Mouse (Mus musculus): ENCODE results near the gene Foxred2. TPM values are rescaled to one million over a fixed set of nuclear protein-coding genes. Genes with fewer than 3 reads are reported as not detected.

Gene Foxred2
- polyA plus RNA-seq, 1 experiment from 2014 or later: 12.3 TPM

DNA sequence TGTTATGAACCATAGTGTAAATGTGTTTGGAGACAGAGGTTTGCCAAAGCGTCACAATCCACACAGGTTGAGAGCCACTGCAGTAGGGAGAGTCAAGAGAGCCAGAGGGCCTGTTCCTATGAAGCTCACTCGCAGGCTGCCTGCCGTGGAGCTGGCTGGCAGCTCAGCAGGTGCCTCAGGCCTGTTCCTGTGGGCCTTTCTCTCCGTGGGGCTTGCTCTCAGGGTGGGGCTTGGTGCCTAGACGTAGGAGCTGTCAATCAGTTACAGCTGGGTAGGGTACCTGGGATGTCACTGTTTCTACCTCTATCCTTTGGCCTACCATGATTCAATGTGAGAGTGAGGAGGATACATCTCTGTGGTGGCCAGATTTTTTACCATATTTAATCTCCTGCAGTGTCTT lies 21.6 kb downstream of the Foxred2 start:
- no peaks in the 10 kb centered on the region for H3K27me3 ChIP-seq (replicated peaks; ENCODE audit: control insufficient read depth, insufficient read depth, low read length)

DNA sequence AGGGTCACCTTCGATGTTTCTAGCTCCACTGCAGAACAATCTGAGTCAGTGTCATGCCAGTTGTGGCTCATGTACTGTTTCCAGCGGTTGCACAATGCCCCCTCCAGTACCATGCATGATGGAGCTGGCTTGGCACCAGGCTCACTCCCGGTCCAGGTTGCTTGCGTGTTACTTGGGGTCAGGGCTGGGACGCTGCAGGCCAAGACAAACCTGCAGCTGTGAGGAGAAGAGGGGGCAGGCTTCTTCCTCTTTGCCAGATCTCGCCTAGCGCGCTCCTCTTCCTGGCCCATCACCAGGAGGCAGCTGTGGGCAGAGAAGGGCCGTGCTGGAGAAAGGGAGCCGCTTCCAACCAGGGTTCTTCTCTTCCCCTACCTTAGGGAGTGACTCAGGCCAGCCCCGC lies 22.2 kb downstream of the Foxred2 start:
- H3K27ac ChIP-seq (ENCODE audit: low read depth, low read length): 0 out of 2 replicates have a peak overlapping the region, but pooled peaks have one; percentile 70
- H3K4me1 ChIP-seq (ENCODE audit: control insufficient read depth, insufficient read depth, low read length): peaks cover 12% of the 10 kb centered on the region
- WGBS: 77% methylated on average over 11 of the region's 11 CpGs
- H3K4me2 ChIP-seq (ENCODE audit: low read length): no peak overlapping the region
- peak overlapping the region; percentile 9; the same call in 1 of the 2 replicates for H3K9ac ChIP-seq (ENCODE audit: low read length)
- H3K9me3 ChIP-seq (replicated peaks; ENCODE audit: control insufficient read depth, low read length): no peaks in the 10 kb centered on the region
- ATAC-seq (no peak), DNase-seq (ENCODE audit: low spot score) (no peak)
- no peaks in the 10 kb centered on the region for H3K27me3 ChIP-seq (replicated peaks; ENCODE audit: control insufficient read depth, insufficient read depth, low read length)
- H3K4me3 ChIP-seq (ENCODE audit: low read depth, low read length): no peak overlapping the region
- no peaks in the 10 kb centered on the region for H3K36me3 ChIP-seq (ENCODE audit: control insufficient read depth, insufficient read depth, low read length)

More for the DNA sequence above, 21.6 kb downstream of the Foxred2 start:
- no peak for ATAC-seq
- Histone ChIP-seq H3K27ac (ENCODE audit: low read depth, low read length) (peak overlapping the region; percentile 70), H3K36me3 (ENCODE audit: control insufficient read depth, insufficient read depth, low read length) (no peaks in the 10 kb centered on the region), H3K9ac (ENCODE audit: low read length) (no peak overlapping the region), H3K4me2 (ENCODE audit: low read length) (no peak overlapping the region), H3K4me1 (ENCODE audit: control insufficient read depth, insufficient read depth, low read length) (peaks cover 6% of the 10 kb centered on the region; the same call in 1 of the 2 replicates), H3K4me3 (ENCODE audit: low read depth, low read length) (no peak overlapping the region), H3K9me3 (replicated peaks; ENCODE audit: control insufficient read depth, low read length) (no peaks in the 10 kb centered on the region)
- 59% methylated on average over 5 of the region's 5 CpGs for WGBS
- DNase-seq (ENCODE audit: low spot score): no peak

DNA sequence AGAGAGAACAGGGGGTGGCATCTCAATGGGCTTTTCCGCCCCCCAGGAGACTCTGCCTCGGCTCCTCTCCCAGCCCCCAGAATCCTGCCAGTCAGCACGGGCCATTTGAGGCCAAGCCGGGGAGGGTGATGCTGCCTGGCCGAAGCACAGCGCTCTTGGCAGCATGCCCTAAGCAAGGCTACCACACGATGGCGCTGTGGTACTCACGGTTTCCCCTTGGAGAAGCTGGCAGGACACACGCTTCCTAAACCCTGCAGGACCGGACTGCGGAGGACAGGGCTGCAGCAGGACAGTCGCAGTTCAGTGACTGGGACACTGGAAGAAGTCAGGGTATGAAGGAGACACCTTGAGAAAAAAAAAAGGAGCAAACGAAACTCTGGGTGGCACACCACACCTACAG lies 22.8 kb downstream of the Foxred2 start:
- H3K36me3 ChIP-seq (ENCODE audit: control insufficient read depth, insufficient read depth, low read length): no peaks in the 10 kb centered on the region
- H3K4me1 ChIP-seq (ENCODE audit: control insufficient read depth, insufficient read depth, low read length): peaks cover 14% of the 10 kb centered on the region
- H3K9me3 ChIP-seq (replicated peaks; ENCODE audit: control insufficient read depth, low read length): no peaks in the 10 kb centered on the region
- no peak overlapping the region for H3K4me3 ChIP-seq (ENCODE audit: low read depth, low read length)
- WGBS: under 1% methylated on average over 14 of the region's 14 CpGs
- peak; percentile 17; the same call in 1 of the 2 replicates for ATAC-seq
- H3K9ac ChIP-seq (ENCODE audit: low read length): peak overlapping the region; percentile 9; the same call in 1 of the 2 replicates
- H3K27me3 ChIP-seq (replicated peaks; ENCODE audit: control insufficient read depth, insufficient read depth, low read length): no peaks in the 10 kb centered on the region
- H3K4me2 ChIP-seq (ENCODE audit: low read length): peak overlapping the region; percentile 35
- no peak overlapping the region for H3K27ac ChIP-seq (ENCODE audit: low read depth, low read length)
- peak; percentile 94 for DNase-seq (ENCODE audit: low spot score)

DNA sequence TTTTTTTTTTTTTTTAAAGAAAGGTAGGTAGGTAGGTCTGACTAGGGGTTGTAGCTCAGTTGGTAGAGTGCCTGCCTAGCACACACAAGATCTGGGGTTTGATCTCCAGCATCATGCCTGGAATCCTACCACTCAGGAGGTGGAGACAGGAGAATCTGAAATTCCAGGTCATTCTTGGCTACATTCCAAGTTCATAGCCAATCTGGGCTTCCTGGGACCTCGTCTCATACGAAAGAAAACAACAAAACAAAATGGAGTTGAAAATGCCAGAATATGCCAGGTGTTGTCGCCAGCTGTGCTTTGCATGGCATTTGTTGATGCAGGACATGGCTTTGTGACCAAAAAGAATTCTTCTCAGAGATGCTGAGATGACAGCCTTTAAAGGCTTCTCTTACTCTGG lies 23.3 kb downstream of the Foxred2 start:
- H3K4me2 ChIP-seq (ENCODE audit: low read length): no peak overlapping the region
- 63% methylated on average over 3 of the region's 3 CpGs for WGBS
- DNase-seq (ENCODE audit: low spot score) (no peak), ATAC-seq (no peak)
- H3K27ac ChIP-seq (ENCODE audit: low read depth, low read length): no peak overlapping the region
- H3K36me3 ChIP-seq (ENCODE audit: control insufficient read depth, insufficient read depth, low read length): no peaks in the 10 kb centered on the region
- H3K4me1 ChIP-seq (ENCODE audit: control insufficient read depth, insufficient read depth, low read length): peaks cover 15% of the 10 kb centered on the region
- no peak overlapping the region for H3K9ac ChIP-seq (ENCODE audit: low read length)
- H3K27me3 ChIP-seq (replicated peaks; ENCODE audit: control insufficient read depth, insufficient read depth, low read length): no peaks in the 10 kb centered on the region
- H3K4me3 ChIP-seq (ENCODE audit: low read depth, low read length): no peak overlapping the region
- H3K9me3 ChIP-seq (replicated peaks; ENCODE audit: control insufficient read depth, low read length): no peaks in the 10 kb centered on the region

DNA sequence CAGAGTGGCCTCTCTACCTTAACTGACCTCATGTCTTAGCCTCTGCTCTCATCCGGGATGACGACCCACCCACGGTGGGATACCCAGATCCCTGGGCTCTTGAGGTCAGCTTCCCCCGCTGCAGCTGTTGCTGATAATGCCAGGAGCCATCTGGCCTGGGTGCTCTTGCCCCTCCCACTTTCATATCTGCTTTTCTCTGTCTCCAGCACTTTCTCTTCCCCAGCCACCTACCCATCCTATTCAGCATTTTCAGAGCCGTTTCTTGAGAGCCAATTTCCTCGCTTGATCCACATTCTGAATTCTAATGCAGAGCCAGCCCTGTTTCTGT lies 24.9 kb downstream of the Foxred2 start:
- no peak overlapping the region for H3K4me3 ChIP-seq (ENCODE audit: low read depth, low read length)
- DNase-seq (ENCODE audit: low spot score) (no peak), ATAC-seq (no peak)
- no peaks in the 10 kb centered on the region for H3K9me3 ChIP-seq (replicated peaks; ENCODE audit: control insufficient read depth, low read length)
- H3K4me2 ChIP-seq (ENCODE audit: low read length): no peak overlapping the region
- no peaks in the 10 kb centered on the region for H3K27me3 ChIP-seq (replicated peaks; ENCODE audit: control insufficient read depth, insufficient read depth, low read length)
- H3K27ac ChIP-seq (ENCODE audit: low read depth, low read length): no peak overlapping the region
- H3K4me1 ChIP-seq (ENCODE audit: control insufficient read depth, insufficient read depth, low read length): peaks cover 23% of the 10 kb centered on the region
- WGBS: 75% methylated on average over 6 of the region's 6 CpGs
- peaks cover 7% of the 10 kb centered on the region; the same call in 1 of the 2 replicates for H3K36me3 ChIP-seq (ENCODE audit: control insufficient read depth, insufficient read depth, low read length)
- no peak overlapping the region for H3K9ac ChIP-seq (ENCODE audit: low read length)

DNA sequence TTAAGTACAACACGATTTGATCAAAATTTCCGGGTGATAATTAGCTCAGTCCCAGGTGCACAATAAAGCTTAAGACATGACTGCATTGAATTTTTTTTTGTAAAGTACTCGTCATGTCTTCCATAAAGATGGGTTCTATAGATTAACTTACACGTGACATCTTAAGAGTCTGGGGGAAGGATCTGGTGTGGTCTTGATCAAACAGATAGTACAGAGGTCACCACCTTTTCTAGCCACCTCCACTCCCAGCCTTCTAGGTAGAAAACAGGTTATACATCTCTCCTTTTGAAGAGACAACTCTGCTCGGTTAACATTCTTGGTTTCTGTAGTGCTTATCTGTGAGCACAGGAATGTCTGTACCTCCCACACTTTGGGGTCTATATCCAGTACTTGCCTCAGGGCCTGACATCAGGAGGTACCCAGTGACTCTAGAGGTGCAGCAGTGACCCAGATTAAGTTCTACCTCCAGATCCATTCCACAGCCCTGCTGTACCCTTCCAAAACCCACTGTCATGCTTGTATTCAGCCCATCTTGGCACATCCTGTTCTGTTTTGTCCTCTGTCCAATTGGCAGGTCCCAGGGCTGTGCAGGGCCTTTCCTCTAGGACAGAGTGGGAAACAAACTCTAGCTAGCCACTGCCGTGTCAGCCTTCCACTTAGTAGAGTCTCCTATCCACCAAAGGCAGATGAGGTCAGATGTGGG lies 25.4 kb downstream of the Foxred2 start:
- no peak for ATAC-seq
- WGBS: 81% methylated on average over 6 of the region's 6 CpGs
- H3K4me1 ChIP-seq (ENCODE audit: control insufficient read depth, insufficient read depth, low read length): peaks cover 23% of the 10 kb centered on the region
- H3K36me3 ChIP-seq (ENCODE audit: control insufficient read depth, insufficient read depth, low read length): peaks cover 12% of the 10 kb centered on the region; the same call in 1 of the 2 replicates
- H3K4me3 ChIP-seq (ENCODE audit: low read depth, low read length): no peak overlapping the region
- no peak overlapping the region for H3K4me2 ChIP-seq (ENCODE audit: low read length)
- DNase-seq (ENCODE audit: low spot score): no peak
- no peaks in the 10 kb centered on the region for H3K9me3 ChIP-seq (replicated peaks; ENCODE audit: control insufficient read depth, low read length)
- no peak overlapping the region for H3K27ac ChIP-seq (ENCODE audit: low read depth, low read length)
- no peaks in the 10 kb centered on the region for H3K27me3 ChIP-seq (replicated peaks; ENCODE audit: control insufficient read depth, insufficient read depth, low read length)
- H3K9ac ChIP-seq (ENCODE audit: low read length): no peak overlapping the region

DNA sequence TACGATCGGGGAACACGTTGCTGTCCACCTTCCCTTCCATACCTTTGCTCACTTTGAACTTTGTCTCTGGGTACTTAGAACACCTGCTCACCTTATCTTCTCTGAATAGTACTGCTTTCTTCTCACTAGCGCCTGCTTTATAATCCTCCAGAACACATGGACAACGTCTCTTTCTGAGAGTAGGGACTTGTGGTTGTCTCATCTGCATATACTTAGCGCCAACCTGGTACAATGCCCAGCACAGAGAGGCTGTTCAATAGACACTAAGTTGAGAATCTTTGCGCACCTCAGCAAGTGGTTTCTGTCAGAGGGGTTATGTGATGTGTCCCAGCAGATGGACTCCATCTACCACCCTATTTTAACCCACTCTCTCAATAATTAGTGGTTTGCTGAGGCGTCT lies 26.7 kb downstream of the Foxred2 start:
- Histone ChIP-seq H3K4me3 (ENCODE audit: low read depth, low read length) (peak overlapping the region; percentile 58), H3K4me2 (ENCODE audit: low read length) (peak overlapping the region; percentile 78), H3K36me3 (ENCODE audit: control insufficient read depth, insufficient read depth, low read length) (peaks cover 16% of the 10 kb centered on the region), H3K4me1 (ENCODE audit: control insufficient read depth, insufficient read depth, low read length) (peaks cover 23% of the 10 kb centered on the region), H3K27ac (ENCODE audit: low read depth, low read length) (no peak overlapping the region), H3K27me3 (replicated peaks; ENCODE audit: control insufficient read depth, insufficient read depth, low read length) (no peaks in the 10 kb centered on the region), H3K9me3 (replicated peaks; ENCODE audit: control insufficient read depth, low read length) (no peaks in the 10 kb centered on the region), H3K9ac (ENCODE audit: low read length) (peak overlapping the region; percentile 69)
- WGBS: 47% methylated on average over 8 of the region's 8 CpGs
- DNase-seq (ENCODE audit: low spot score) (no peak), ATAC-seq (no peak)

DNA sequence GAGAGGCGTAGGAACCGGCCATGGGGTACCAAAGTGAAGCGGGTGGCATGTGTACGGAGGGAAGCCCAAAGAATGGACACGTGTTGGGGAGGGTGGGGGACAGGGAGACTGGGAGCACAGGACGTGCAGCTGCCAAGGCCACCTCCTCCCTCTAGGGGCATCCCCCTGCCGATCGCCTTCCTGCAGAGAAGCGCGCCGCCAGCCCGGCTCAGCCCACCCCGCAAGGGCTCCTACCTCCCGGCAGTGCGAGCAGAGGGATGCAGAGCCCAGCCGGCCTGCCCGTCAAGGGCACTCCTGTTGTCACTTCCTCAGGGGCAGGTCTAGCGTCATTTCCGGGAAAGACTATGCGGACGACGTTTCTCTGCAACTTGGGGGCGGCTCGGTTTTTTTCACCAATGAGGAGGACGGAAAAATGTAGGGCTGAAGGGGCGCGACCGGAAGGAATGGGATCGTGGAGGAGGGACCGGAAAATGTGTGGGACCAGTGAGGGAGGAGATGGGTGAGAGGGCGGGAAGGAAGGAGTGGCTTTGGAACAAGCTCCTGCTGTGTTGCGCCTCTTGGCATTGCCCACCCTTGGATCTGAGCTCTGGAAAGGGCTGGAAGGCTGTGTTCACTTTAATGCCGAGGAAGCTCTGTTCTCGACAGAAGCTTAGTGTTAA lies 27.7 kb downstream of the Foxred2 start, which contains the start of gene Txn2:
TSS of gene Txn2 (minus strand) at position 334 of the 659 bp plus-strand sequence.
- H3K4me3 ChIP-seq (ENCODE audit: low read depth, low read length): peak within 1 kb of the TSS; percentile 58
- DNase-seq (ENCODE audit: low spot score) (peak; percentile 99), ATAC-seq (peak; percentile 97)
- H3K27ac ChIP-seq (ENCODE audit: low read depth, low read length): peak within 1 kb of the TSS; percentile 90
- WGBS: 0% methylated on average over 33 of the region's 34 CpGs
- H3K27me3 ChIP-seq (replicated peaks; ENCODE audit: control insufficient read depth, insufficient read depth, low read length): no peaks in the 10 kb centered on the region
- H3K4me2 ChIP-seq (ENCODE audit: low read length): peak within 1 kb of the TSS; percentile 78
- peak within 1 kb of the TSS; percentile 71 for H3K9ac ChIP-seq (ENCODE audit: low read length)
- H3K36me3 ChIP-seq (ENCODE audit: control insufficient read depth, insufficient read depth, low read length): peaks cover 26% of the 10 kb centered on the region
- no peaks in the 10 kb centered on the region for H3K9me3 ChIP-seq (replicated peaks; ENCODE audit: control insufficient read depth, low read length)
- peaks cover 23% of the 10 kb centered on the region for H3K4me1 ChIP-seq (ENCODE audit: control insufficient read depth, insufficient read depth, low read length)

DNA sequence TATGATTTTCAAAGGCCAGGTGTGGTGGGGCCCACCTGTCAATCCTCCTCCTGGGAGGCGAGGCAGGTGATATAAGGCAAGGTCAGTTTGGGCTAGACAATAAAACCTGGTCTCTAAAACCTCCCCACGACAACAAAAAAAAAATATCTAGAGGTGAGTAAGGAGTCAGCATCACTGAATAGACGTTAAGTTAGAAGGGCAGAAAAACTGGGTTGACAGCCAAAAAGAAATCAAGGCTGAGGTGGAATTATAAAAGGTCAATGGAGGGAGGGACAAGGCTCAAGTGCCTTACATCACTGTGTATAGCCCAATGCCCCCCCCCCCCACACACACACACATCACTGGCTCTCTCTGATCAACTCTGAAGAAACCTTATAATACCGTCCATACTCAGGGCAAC lies 28.4 kb downstream of the Foxred2 start:
- Histone ChIP-seq H3K9ac (ENCODE audit: low read length) (peak overlapping the region; percentile 71), H3K4me2 (ENCODE audit: low read length) (peak overlapping the region; percentile 74), H3K9me3 (replicated peaks; ENCODE audit: control insufficient read depth, low read length) (no peaks in the 10 kb centered on the region), H3K4me1 (ENCODE audit: control insufficient read depth, insufficient read depth, low read length) (peaks cover 18% of the 10 kb centered on the region), H3K4me3 (ENCODE audit: low read depth, low read length) (peak overlapping the region; percentile 58), H3K27me3 (replicated peaks; ENCODE audit: control insufficient read depth, insufficient read depth, low read length) (no peaks in the 10 kb centered on the region), H3K36me3 (ENCODE audit: control insufficient read depth, insufficient read depth, low read length) (peaks cover 33% of the 10 kb centered on the region), H3K27ac (ENCODE audit: low read depth, low read length) (peak overlapping the region; percentile 90)
- DNase-seq (ENCODE audit: low spot score) (no peak), ATAC-seq (no peak)
- WGBS: 28% methylated on average over 4 of the region's 4 CpGs

All from forebrain, embryonic 14.5 days (tissue).